Mouse (Mus musculus): ENCODE measurements around the gene Snx29. TPM values are rescaled to one million over a fixed set of nuclear protein-coding genes. Genes with fewer than 3 reads are reported as not detected.
A peak's percentile ranks its signal among the peaks of the same experiment; 100 is the strongest.

The Snx29 gene
- total RNA-seq, 1 experiment from 2014 or later, result 25.7 TPM

- peak; percentile 48 to 50; a peak in 2 of 4 replicates for ATAC-seq (replicated peaks in 1 of 2; ENCODE audit: insufficient read depth in 1 of 2, low FRiP score in 2 of 2, low TSS enrichment in 1 of 2, low read depth in 1 of 2, poor library complexity in 2 of 2, severe bottlenecking in 2 of 2)
Measured at GRCm38 (mm10) chr16:11652686-11653366, 330.1 kb downstream of the Snx29 start.

- ATAC-seq (replicated peaks in 1 of 2; ENCODE audit: insufficient read depth in 1 of 2, low FRiP score in 2 of 2, low TSS enrichment in 1 of 2, low read depth in 1 of 2, poor library complexity in 2 of 2, severe bottlenecking in 2 of 2), result no peak
Measured at GRCm38 (mm10) chr16:11655893-11656292, 333.2 kb downstream of the Snx29 start.

GRCm38 (mm10) chr16:11657111-11657510, 334.4 kb downstream of the Snx29 start:
- no peak for ATAC-seq (replicated peaks in 1 of 2; ENCODE audit: insufficient read depth in 1 of 2, low FRiP score in 2 of 2, low TSS enrichment in 1 of 2, low read depth in 1 of 2, poor library complexity in 2 of 2, severe bottlenecking in 2 of 2)

GRCm38 (mm10) chr16:11659111-11659720, 336.5 kb downstream of the Snx29 start:
- ATAC-seq (replicated peaks in 1 of 2; ENCODE audit: insufficient read depth in 1 of 2, low FRiP score in 2 of 2, low TSS enrichment in 1 of 2, low read depth in 1 of 2, poor library complexity in 2 of 2, severe bottlenecking in 2 of 2), result peak; percentile 86 to 87

GRCm38 (mm10) chr16:11664896-11665705, 342.4 kb downstream of the Snx29 start:
- no peak for ATAC-seq (replicated peaks in 1 of 2; ENCODE audit: insufficient read depth in 1 of 2, low FRiP score in 2 of 2, low TSS enrichment in 1 of 2, low read depth in 1 of 2, poor library complexity in 2 of 2, severe bottlenecking in 2 of 2)

- ATAC-seq (replicated peaks in 1 of 2; ENCODE audit: insufficient read depth in 1 of 2, low FRiP score in 2 of 2, low TSS enrichment in 1 of 2, low read depth in 1 of 2, poor library complexity in 2 of 2, severe bottlenecking in 2 of 2), result peak in 1 of 2 experiments; percentile 52; a peak in 1 of 4 replicates
Measured at GRCm38 (mm10) chr16:11665869-11666268, 343.2 kb downstream of the Snx29 start.

GRCm38 (mm10) chr16:11668375-11668774, 345.7 kb downstream of the Snx29 start:
- no peak for ATAC-seq (replicated peaks in 1 of 2; ENCODE audit: insufficient read depth in 1 of 2, low FRiP score in 2 of 2, low TSS enrichment in 1 of 2, low read depth in 1 of 2, poor library complexity in 2 of 2, severe bottlenecking in 2 of 2)

GRCm38 (mm10) chr16:11668878-11669277, 346.2 kb downstream of the Snx29 start:
- ATAC-seq (replicated peaks in 1 of 2; ENCODE audit: insufficient read depth in 1 of 2, low FRiP score in 2 of 2, low TSS enrichment in 1 of 2, low read depth in 1 of 2, poor library complexity in 2 of 2, severe bottlenecking in 2 of 2), result no peak

GRCm38 (mm10) chr16:11670251-11670970, 347.7 kb downstream of the Snx29 start:
- 0 out of 4 replicates have a peak, but pooled peaks of 1 of the 2 experiments have one; percentile 10 for ATAC-seq (replicated peaks in 1 of 2; ENCODE audit: insufficient read depth in 1 of 2, low FRiP score in 2 of 2, low TSS enrichment in 1 of 2, low read depth in 1 of 2, poor library complexity in 2 of 2, severe bottlenecking in 2 of 2)

GRCm38 (mm10) chr16:11670971-11671310, 348.2 kb downstream of the Snx29 start:
- no peak for ATAC-seq (replicated peaks in 1 of 2; ENCODE audit: insufficient read depth in 1 of 2, low FRiP score in 2 of 2, low TSS enrichment in 1 of 2, low read depth in 1 of 2, poor library complexity in 2 of 2, severe bottlenecking in 2 of 2)

- ATAC-seq (replicated peaks in 1 of 2; ENCODE audit: insufficient read depth in 1 of 2, low FRiP score in 2 of 2, low TSS enrichment in 1 of 2, low read depth in 1 of 2, poor library complexity in 2 of 2, severe bottlenecking in 2 of 2), result peak; percentile 65 to 75
Measured at GRCm38 (mm10) chr16:11676006-11676405, 353.3 kb downstream of the Snx29 start.

- ATAC-seq (replicated peaks in 1 of 2; ENCODE audit: insufficient read depth in 1 of 2, low FRiP score in 2 of 2, low TSS enrichment in 1 of 2, low read depth in 1 of 2, poor library complexity in 2 of 2, severe bottlenecking in 2 of 2), result peak; percentile 22 to 51; a peak in 2 of 4 replicates
Measured at GRCm38 (mm10) chr16:11685264-11685663, 362.6 kb downstream of the Snx29 start.

- peak; percentile 45 to 76; a peak in 3 of 4 replicates for ATAC-seq (replicated peaks in 1 of 2; ENCODE audit: insufficient read depth in 1 of 2, low FRiP score in 2 of 2, low TSS enrichment in 1 of 2, low read depth in 1 of 2, poor library complexity in 2 of 2, severe bottlenecking in 2 of 2)
Measured at GRCm38 (mm10) chr16:11685735-11686340, 363.1 kb downstream of the Snx29 start.

GRCm38 (mm10) chr16:11687836-11688235, 365.1 kb downstream of the Snx29 start:
- no peak; a peak in 1 of 4 replicates for ATAC-seq (replicated peaks in 1 of 2; ENCODE audit: insufficient read depth in 1 of 2, low FRiP score in 2 of 2, low TSS enrichment in 1 of 2, low read depth in 1 of 2, poor library complexity in 2 of 2, severe bottlenecking in 2 of 2)

- ATAC-seq (replicated peaks in 1 of 2; ENCODE audit: insufficient read depth in 1 of 2, low FRiP score in 2 of 2, low TSS enrichment in 1 of 2, low read depth in 1 of 2, poor library complexity in 2 of 2, severe bottlenecking in 2 of 2), result peak in 1 of 2 experiments; percentile 41; a peak in 1 of 4 replicates
Measured at GRCm38 (mm10) chr16:11688281-11689005, 365.7 kb downstream of the Snx29 start.

- ATAC-seq (replicated peaks in 1 of 2; ENCODE audit: insufficient read depth in 1 of 2, low FRiP score in 2 of 2, low TSS enrichment in 1 of 2, low read depth in 1 of 2, poor library complexity in 2 of 2, severe bottlenecking in 2 of 2), result no peak
Measured at GRCm38 (mm10) chr16:11690097-11690496, 367.4 kb downstream of the Snx29 start.
